Mouse (Mus musculus) olfactory bulb, adult 2 months (tissue): ENCODE data around the gene Wdr4.

Source experiments
- CTCF ChIP-seq: fragments of 200-500 bp; IDR thresholded peaks from 2 replicates; pipeline ENCODE4 v1.5.1; 2012; ENCODE audit warnings: low read depth, mild to moderate bottlenecking, low read length, moderate library complexity; ENCODE audit not compliant: insufficient read depth
- POLR2A ChIP-seq: fragments of 200-500 bp; IDR thresholded peaks from 2 replicates; pipeline ENCODE4 v1.6.1; 2012; ENCODE audit warnings: mild to moderate bottlenecking, low read depth, low read length, moderate library complexity; ENCODE audit not compliant: insufficient read depth

DNA sequence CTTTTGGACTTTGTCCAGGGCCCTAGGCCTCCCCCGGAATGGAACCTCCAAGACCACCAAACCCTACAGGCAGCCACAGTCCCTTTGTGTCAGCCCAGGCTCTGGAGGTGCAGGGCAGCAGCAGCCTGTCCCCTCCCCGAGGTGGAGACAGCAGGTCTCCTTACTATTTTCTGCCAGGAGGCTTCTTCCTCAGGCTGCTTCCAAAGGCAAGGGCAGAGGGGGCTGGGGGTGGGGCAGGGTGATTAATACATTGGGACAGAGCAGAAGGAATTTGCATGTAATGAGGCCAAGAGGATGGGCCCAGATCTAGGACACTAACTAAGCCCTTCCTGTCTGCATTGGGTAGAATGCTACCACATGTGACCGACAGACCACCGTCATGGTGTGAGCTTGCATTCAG lies 59.4 kb downstream of the Wdr4 start:
- no peak for TF ChIP-seq POLR2A
- TF ChIP-seq CTCF: no peak
